Mouse (Mus musculus): Measurements from ENCODE around the gene Mospd3.

- TF ChIP-seq EP300 (IDR thresholded peaks at IDR 0.05): no peak
- no peak for TF ChIP-seq CTCF (IDR thresholded peaks at IDR 0.05)
Measured at GRCm38 (mm10) chr5:137623937-137624530, 23.2 kb upstream of the Mospd3 start.
